Mouse (Mus musculus): ENCODE measurements at regions not wholly inside any gene's neighbourhood (a gene's known extent, or its start where the extent isn't known, plus 50 kb on each side); places are given as distances from the start of the nearest gene placed in this dataset.
A peak's percentile ranks its signal among the peaks of the same experiment; 100 is the strongest.

- no peak overlapping the region for H3K4me2 ChIP-seq (replicated peaks; ENCODE audit: low read depth, low read length, severe bottlenecking)
- TF ChIP-seq POLR2A (IDR thresholded peaks at IDR 0.05; ENCODE audit: borderline replicate concordance, extremely low read depth, insufficient read depth, insufficient read length): no peak
- DNase-seq (ENCODE audit: low spot score) (no peak), ATAC-seq (ENCODE audit: low FRiP score, low read depth) (no peak)
- H3K9me3 ChIP-seq (ENCODE audit: control insufficient read depth, low read length): no peaks in the 10 kb centered on the region
- no peaks in the 10 kb centered on the region for H3K36me3 ChIP-seq (ENCODE audit: control insufficient read depth, insufficient read depth, low read length)
- no peak overlapping the region for H3K27ac ChIP-seq (replicated peaks; ENCODE audit: low read depth, low read length)
- no peak overlapping the region for H3K4me3 ChIP-seq (replicated peaks; ENCODE audit: low read length)
- no peak overlapping the region for H3K9ac ChIP-seq (ENCODE audit: low read depth, low read length, severe bottlenecking)
- H3K27me3 ChIP-seq (ENCODE audit: control insufficient read depth, insufficient read depth, low read length): no peaks in the 10 kb centered on the region
- H3K4me1 ChIP-seq (ENCODE audit: control insufficient read depth, insufficient read depth, low read length): no peaks in the 10 kb centered on the region
- 89% methylated on average over 12 of the region's 12 CpGs for WGBS
These were observed 297.0 kb downstream of the Edem1 start for GRCm38 (mm10) chr6:109125447-109125846.

- Histone ChIP-seq H3K9ac (ENCODE audit: low read depth, low read length, severe bottlenecking) (no peak overlapping the region), H3K4me2 (replicated peaks; ENCODE audit: low read depth, low read length, severe bottlenecking) (no peak overlapping the region), H3K27me3 (ENCODE audit: control insufficient read depth, insufficient read depth, low read length) (no peaks in the 10 kb centered on the region), H3K27ac (replicated peaks; ENCODE audit: low read depth, low read length) (no peak overlapping the region), H3K4me3 (replicated peaks; ENCODE audit: low read length) (no peak overlapping the region), H3K4me1 (ENCODE audit: control insufficient read depth, insufficient read depth, low read length) (no peaks in the 10 kb centered on the region), H3K36me3 (ENCODE audit: control insufficient read depth, insufficient read depth, low read length) (no peaks in the 10 kb centered on the region), H3K9me3 (ENCODE audit: control insufficient read depth, low read length) (no peaks in the 10 kb centered on the region)
- 84% methylated on average over 1 of the region's 1 CpGs for WGBS
- no peak for DNase-seq (ENCODE audit: low spot score)
- no peak for ATAC-seq (ENCODE audit: low FRiP score, low read depth)
- no peak for TF ChIP-seq POLR2A (IDR thresholded peaks at IDR 0.05; ENCODE audit: borderline replicate concordance, extremely low read depth, insufficient read depth, insufficient read length)
These were observed 298.8 kb downstream of the Edem1 start for GRCm38 (mm10) chr6:109127203-109127602.

GRCm38 (mm10) chr6:109146111-109146510 lies 317.7 kb downstream of the Edem1 start:
- TF ChIP-seq POLR2A (IDR thresholded peaks at IDR 0.05; ENCODE audit: borderline replicate concordance, extremely low read depth, insufficient read depth, insufficient read length): no peak
- ATAC-seq (ENCODE audit: low FRiP score, low read depth) (peak; percentile 42; the same call in 1 of the 2 replicates), DNase-seq (ENCODE audit: low spot score) (peak; percentile 46)
- Histone ChIP-seq H3K4me3 (replicated peaks; ENCODE audit: low read length) (no peak overlapping the region), H3K9ac (ENCODE audit: low read depth, low read length, severe bottlenecking) (no peak overlapping the region), H3K4me1 (ENCODE audit: control insufficient read depth, insufficient read depth, low read length) (no peaks in the 10 kb centered on the region), H3K27me3 (ENCODE audit: control insufficient read depth, insufficient read depth, low read length) (no peaks in the 10 kb centered on the region), H3K27ac (replicated peaks; ENCODE audit: low read depth, low read length) (no peak overlapping the region), H3K9me3 (ENCODE audit: control insufficient read depth, low read length) (no peaks in the 10 kb centered on the region), H3K36me3 (ENCODE audit: control insufficient read depth, insufficient read depth, low read length) (no peaks in the 10 kb centered on the region), H3K4me2 (replicated peaks; ENCODE audit: low read depth, low read length, severe bottlenecking) (no peak overlapping the region)
- WGBS: 62% methylated on average over 5 of the region's 5 CpGs

- Histone ChIP-seq H3K4me2 (replicated peaks; ENCODE audit: low read depth, low read length, severe bottlenecking) (no peak overlapping the region), H3K4me1 (ENCODE audit: control insufficient read depth, insufficient read depth, low read length) (no peaks in the 10 kb centered on the region), H3K36me3 (ENCODE audit: control insufficient read depth, insufficient read depth, low read length) (no peaks in the 10 kb centered on the region), H3K9ac (ENCODE audit: low read depth, low read length, severe bottlenecking) (no peak overlapping the region), H3K27ac (replicated peaks; ENCODE audit: low read depth, low read length) (no peak overlapping the region), H3K4me3 (replicated peaks; ENCODE audit: low read length) (no peak overlapping the region), H3K27me3 (ENCODE audit: control insufficient read depth, insufficient read depth, low read length) (no peaks in the 10 kb centered on the region), H3K9me3 (ENCODE audit: control insufficient read depth, low read length) (no peaks in the 10 kb centered on the region)
- WGBS: 82% methylated on average over 8 of the region's 8 CpGs
- ATAC-seq (ENCODE audit: low FRiP score, low read depth) (no peak), DNase-seq (ENCODE audit: low spot score) (no peak)
- no peak for TF ChIP-seq POLR2A (IDR thresholded peaks at IDR 0.05; ENCODE audit: borderline replicate concordance, extremely low read depth, insufficient read depth, insufficient read length)
These were observed 320.6 kb downstream of the Edem1 start for GRCm38 (mm10) chr6:109149043-109149442.

- H3K4me2 ChIP-seq (replicated peaks; ENCODE audit: low read depth, low read length, severe bottlenecking): no peak overlapping the region
- ATAC-seq (ENCODE audit: low FRiP score, low read depth) (peak; percentile 80), DNase-seq (ENCODE audit: low spot score) (peak; percentile 79)
- H3K27ac ChIP-seq (replicated peaks; ENCODE audit: low read depth, low read length): no peak overlapping the region
- H3K4me3 ChIP-seq (replicated peaks; ENCODE audit: low read length): no peak overlapping the region
- WGBS: 55% methylated on average over 22 of the region's 22 CpGs
- H3K9ac ChIP-seq (ENCODE audit: low read depth, low read length, severe bottlenecking): no peak overlapping the region
- no peaks in the 10 kb centered on the region for H3K36me3 ChIP-seq (ENCODE audit: control insufficient read depth, insufficient read depth, low read length)
- no peaks in the 10 kb centered on the region for H3K27me3 ChIP-seq (ENCODE audit: control insufficient read depth, insufficient read depth, low read length)
- H3K9me3 ChIP-seq (ENCODE audit: control insufficient read depth, low read length): no peaks in the 10 kb centered on the region
- no peaks in the 10 kb centered on the region for H3K4me1 ChIP-seq (ENCODE audit: control insufficient read depth, insufficient read depth, low read length)
- TF ChIP-seq POLR2A (IDR thresholded peaks at IDR 0.05; ENCODE audit: borderline replicate concordance, extremely low read depth, insufficient read depth, insufficient read length): no peak
These were observed 321.8 kb downstream of the Edem1 start for GRCm38 (mm10) chr6:109150023-109150911.

Measured in limb, embryonic 14.5 days (tissue).